Mouse (Mus musculus) lung, embryonic 15.5 days (tissue): Measurements from ENCODE around the gene Lgr6. TPM values are rescaled to one million over a fixed set of nuclear protein-coding genes. Genes with fewer than 3 reads are reported as not detected.

Experiments used
- ATAC-seq: fragments of 200-750 bp; cut with Nextera tagmentation; 2 replicates; pipeline ENCODE4 v1.8.0; 2017; ENCODE audit warnings: moderate number of reproducible peaks, borderline replicate concordance; ENCODE audit not compliant: low FRiP score, low TSS enrichment; ENCODE audit errors: extremely low read depth
- H3K27ac ChIP-seq: fragments of 300-500 bp; sonication (generic); 2 replicates; pipeline ENCODE4 v1.5.1; 2015; ENCODE audit warnings: moderate library complexity, mild to moderate bottlenecking, inconsistent platforms
- H3K27me3 ChIP-seq: fragments of 300-500 bp; sonication (generic); 2 replicates; pipeline ENCODE4 v1.6.1; 2015; ENCODE audit warnings: inconsistent platforms
- H3K36me3 ChIP-seq: fragments of 300-500 bp; sonication (generic); 2 replicates; pipeline ENCODE4 v1.6.1; 2015; ENCODE audit warnings: inconsistent platforms
- H3K4me1 ChIP-seq: fragments of 300-500 bp; sonication (generic); 2 replicates; pipeline ENCODE4 v1.6.1; 2015; ENCODE audit warnings: inconsistent platforms
- H3K4me2 ChIP-seq: fragments of 300-500 bp; sonication (generic); 2 replicates; pipeline ENCODE4 v1.6.1; 2015; ENCODE audit warnings: inconsistent platforms, mild to moderate bottlenecking, moderate library complexity
- H3K4me3 ChIP-seq: fragments of 300-500 bp; sonication (generic); 2 replicates; pipeline ENCODE4 v1.5.1; 2015; ENCODE audit warnings: mild to moderate bottlenecking, inconsistent platforms
- H3K9ac ChIP-seq: fragments of 300-500 bp; sonication (generic); 2 replicates; pipeline ENCODE4 v1.6.1; 2015; ENCODE audit warnings: inconsistent platforms
- H3K9me3 ChIP-seq: fragments of 300-500 bp; sonication (generic); 2 replicates; pipeline ENCODE4 v1.6.1; 2016; ENCODE audit warnings: inconsistent platforms
- WGBS: fragments of 180-500 bp; shearing (Covaris S2); methylation state at CpG from one replicate; pipeline ENCODE4 v1.1.7; 2015; 5-methylcytosine and 5-hydroxymethylcytosine counted together
- polyA plus RNA-seq: library from polyadenylated mRNA; unstranded; fragments of >200 nt; fragmentation: Nextera tagmentation; extraction: Ambion mirVana; gene quantifications from 2 replicates; pipeline ENCODE4 v1.2.1, GENCODE M21; 2015

Gene Lgr6
- polyA plus RNA-seq, 1 experiment from 2014 or later: 11.6 TPM

GRCm38 (mm10) chr1:135095189-135095588, 9.9 kb downstream of the Lgr6 start:
- H3K27ac ChIP-seq: no peak overlapping the region
- H3K4me1 ChIP-seq: peaks cover 13% of the 10 kb centered on the region
- H3K9me3 ChIP-seq: no peaks in the 10 kb centered on the region
- H3K36me3 ChIP-seq: no peaks in the 10 kb centered on the region
- no peak for ATAC-seq
- H3K4me2 ChIP-seq: no peak overlapping the region
- H3K9ac ChIP-seq: no peak overlapping the region
- H3K27me3 ChIP-seq: 0 out of 2 replicates have a peak, but pooled peaks cover 5% of the 10 kb centered on the region
- H3K4me3 ChIP-seq: no peak overlapping the region
- WGBS: 27% methylated on average over 7 of the region's 7 CpGs

DNA sequence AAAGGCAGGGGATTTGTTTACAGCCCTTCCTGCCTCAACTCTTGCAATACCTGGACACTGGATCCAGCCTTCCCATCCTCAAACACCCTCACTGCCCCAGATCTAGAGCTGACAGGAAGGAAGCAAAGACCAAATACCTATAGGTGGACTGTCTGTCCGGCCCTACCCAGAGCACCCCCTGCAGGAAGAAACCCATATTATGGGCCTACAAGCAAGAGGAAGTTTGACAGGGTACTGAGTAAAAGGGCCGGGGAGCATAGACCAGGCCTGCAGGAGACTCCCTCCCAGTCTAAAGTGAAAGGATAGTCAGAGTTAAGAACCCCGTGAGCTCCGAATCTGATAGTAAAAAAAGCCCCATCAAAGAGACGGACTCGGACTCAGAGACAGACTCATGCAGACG, 10.4 kb downstream of the Lgr6 start:
- Histone ChIP-seq H3K27me3 (0 out of 2 replicates have a peak, but pooled peaks cover 4% of the 10 kb centered on the region), H3K9me3 (no peaks in the 10 kb centered on the region), H3K4me2 (no peak overlapping the region), H3K4me3 (no peak overlapping the region), H3K27ac (no peak overlapping the region), H3K9ac (no peak overlapping the region), H3K4me1 (peaks cover 12% of the 10 kb centered on the region), H3K36me3 (no peaks in the 10 kb centered on the region)
- 53% methylated on average over 7 of the region's 7 CpGs for WGBS
- ATAC-seq: no peak

DNA sequence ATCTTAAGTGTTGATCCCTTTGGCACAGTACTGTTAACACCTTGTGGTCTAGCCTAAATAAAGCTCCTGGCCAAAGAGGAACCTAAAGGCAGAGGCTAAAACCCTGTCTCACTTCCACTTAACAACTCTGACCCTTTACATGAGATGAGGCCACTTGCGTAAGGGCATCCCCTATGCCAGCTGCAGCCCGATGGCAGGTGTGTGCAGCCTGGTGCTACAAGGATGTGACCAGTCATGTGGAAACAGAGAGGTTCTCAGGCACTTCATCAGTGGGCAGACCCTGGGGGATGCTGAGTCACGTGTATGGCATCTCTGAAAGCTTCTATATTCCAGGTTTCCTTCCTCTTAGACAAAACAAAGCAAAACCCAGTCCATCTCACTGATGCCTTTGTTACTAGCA, 14.2 kb downstream of the Lgr6 start:
- Histone ChIP-seq H3K9ac (no peak overlapping the region), H3K4me3 (no peak overlapping the region), H3K27me3 (peaks cover 25% of the 10 kb centered on the region), H3K27ac (no peak overlapping the region), H3K4me2 (no peak overlapping the region), H3K9me3 (no peaks in the 10 kb centered on the region), H3K4me1 (0 out of 2 replicates have a peak, but pooled peaks cover 3% of the 10 kb centered on the region), H3K36me3 (no peaks in the 10 kb centered on the region)
- 65% methylated on average over 3 of the region's 3 CpGs for WGBS
- no peak for ATAC-seq

- Histone ChIP-seq H3K4me3 (no peak overlapping the region), H3K27me3 (peaks cover 37% of the 10 kb centered on the region), H3K36me3 (no peaks in the 10 kb centered on the region), H3K9me3 (no peaks in the 10 kb centered on the region), H3K4me2 (no peak overlapping the region), H3K9ac (no peak overlapping the region), H3K4me1 (no peaks in the 10 kb centered on the region), H3K27ac (no peak overlapping the region)
- 78% methylated on average over 10 of the region's 10 CpGs for WGBS
- no peak for ATAC-seq
Measured at GRCm38 (mm10) chr1:135089626-135090025, 15.4 kb downstream of the Lgr6 start.

- Histone ChIP-seq H3K4me2 (no peak overlapping the region), H3K4me3 (no peak overlapping the region), H3K27ac (no peak overlapping the region), H3K4me1 (no peaks in the 10 kb centered on the region), H3K36me3 (no peaks in the 10 kb centered on the region), H3K9me3 (no peaks in the 10 kb centered on the region), H3K27me3 (peaks cover 42% of the 10 kb centered on the region), H3K9ac (no peak overlapping the region)
- WGBS: 60% methylated on average over 1 of the region's 1 CpGs
- ATAC-seq: no peak
Measured at GRCm38 (mm10) chr1:135087414-135087813, 17.7 kb downstream of the Lgr6 start.

DNA sequence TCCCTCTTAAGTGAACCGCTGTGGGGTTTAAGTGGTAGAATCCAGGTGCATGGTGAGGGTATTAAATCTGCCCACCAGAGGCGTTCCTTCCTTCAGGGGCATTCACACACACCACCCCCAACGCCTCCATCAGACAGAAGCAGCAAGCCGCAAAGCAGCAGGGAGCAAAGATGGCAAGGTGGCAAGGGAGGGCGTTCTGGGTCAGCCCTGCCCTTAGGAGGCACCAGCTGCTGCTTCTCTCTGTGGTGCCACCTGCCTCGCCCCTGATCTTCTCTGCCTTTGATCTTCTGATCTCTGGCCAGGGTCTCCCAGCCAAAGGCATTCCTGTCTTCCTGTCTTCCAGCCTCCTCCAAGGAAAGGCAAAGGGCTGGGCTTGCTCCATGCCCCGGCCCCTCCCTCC, 19.1 kb downstream of the Lgr6 start:
- no peak overlapping the region for H3K4me2 ChIP-seq
- no peaks in the 10 kb centered on the region for H3K9me3 ChIP-seq
- 35% methylated on average over 7 of the region's 7 CpGs for WGBS
- no peak overlapping the region for H3K27ac ChIP-seq
- H3K27me3 ChIP-seq: peaks cover 42% of the 10 kb centered on the region
- no peaks in the 10 kb centered on the region for H3K36me3 ChIP-seq
- no peak overlapping the region for H3K9ac ChIP-seq
- no peaks in the 10 kb centered on the region for H3K4me1 ChIP-seq
- ATAC-seq: peak; percentile 35; the same call in 1 of the 2 replicates
- no peak overlapping the region for H3K4me3 ChIP-seq

GRCm38 (mm10) chr1:135085296-135085871, 19.7 kb downstream of the Lgr6 start:
- no peak overlapping the region for H3K9ac ChIP-seq
- WGBS: 12% methylated on average over 28 of the region's 28 CpGs
- H3K36me3 ChIP-seq: no peaks in the 10 kb centered on the region
- peaks cover 39% of the 10 kb centered on the region for H3K27me3 ChIP-seq
- ATAC-seq: no peak
- no peaks in the 10 kb centered on the region for H3K4me1 ChIP-seq
- no peak overlapping the region for H3K4me3 ChIP-seq
- H3K4me2 ChIP-seq: peak overlapping the region; percentile 12; the same call in 1 of the 2 replicates
- H3K27ac ChIP-seq: no peak overlapping the region
- no peaks in the 10 kb centered on the region for H3K9me3 ChIP-seq

GRCm38 (mm10) chr1:135083465-135083864, 21.6 kb downstream of the Lgr6 start:
- Histone ChIP-seq H3K9ac (no peak overlapping the region), H3K9me3 (no peaks in the 10 kb centered on the region), H3K36me3 (no peaks in the 10 kb centered on the region), H3K4me2 (no peak overlapping the region), H3K4me3 (no peak overlapping the region), H3K4me1 (0 out of 2 replicates have a peak, but pooled peaks cover 3% of the 10 kb centered on the region), H3K27me3 (peaks cover 36% of the 10 kb centered on the region), H3K27ac (no peak overlapping the region)
- peak; percentile 25; the same call in 1 of the 2 replicates for ATAC-seq
- WGBS: 53% methylated on average over 9 of the region's 9 CpGs

GRCm38 (mm10) chr1:135082267-135082666, 22.8 kb downstream of the Lgr6 start:
- H3K4me2 ChIP-seq: no peak overlapping the region
- no peak overlapping the region for H3K27ac ChIP-seq
- no peak overlapping the region for H3K4me3 ChIP-seq
- ATAC-seq: no peak
- peaks cover 31% of the 10 kb centered on the region for H3K27me3 ChIP-seq
- no peaks in the 10 kb centered on the region for H3K9me3 ChIP-seq
- 67% methylated on average over 3 of the region's 3 CpGs for WGBS
- H3K4me1 ChIP-seq: peaks cover 7% of the 10 kb centered on the region
- H3K9ac ChIP-seq: no peak overlapping the region
- no peaks in the 10 kb centered on the region for H3K36me3 ChIP-seq

DNA sequence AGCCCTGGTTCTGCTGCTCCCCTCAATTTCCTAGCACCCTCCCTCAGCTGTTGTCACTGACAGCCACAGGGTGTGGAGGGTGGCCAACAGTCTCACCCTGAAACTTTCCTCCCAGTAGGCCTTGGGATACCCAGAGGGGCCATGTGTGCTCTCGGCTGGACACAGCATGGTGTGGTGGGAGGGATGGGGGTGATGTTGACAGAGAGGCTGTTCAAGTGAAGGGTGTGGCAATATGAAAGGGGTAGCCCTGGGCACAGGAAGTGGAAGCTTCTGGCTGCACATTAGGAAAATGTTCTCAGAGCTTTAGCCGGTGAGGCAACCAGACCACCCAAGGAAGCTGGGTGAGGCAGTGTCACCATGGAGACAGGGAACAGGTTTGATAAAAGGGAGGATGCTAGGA, 26.1 kb downstream of the Lgr6 start:
- 0 out of 2 replicates have a peak, but pooled peaks cover 3% of the 10 kb centered on the region for H3K9me3 ChIP-seq
- no peak overlapping the region for H3K4me3 ChIP-seq
- no peaks in the 10 kb centered on the region for H3K36me3 ChIP-seq
- H3K27ac ChIP-seq: no peak overlapping the region
- peaks cover 20% of the 10 kb centered on the region for H3K4me1 ChIP-seq
- H3K27me3 ChIP-seq: no peaks in the 10 kb centered on the region; the same call in 1 of the 2 replicates
- 0 out of 2 replicates have a peak, but pooled peaks have one; percentile 6 for ATAC-seq
- WGBS: 14% methylated on average over 2 of the region's 2 CpGs
- H3K9ac ChIP-seq: no peak overlapping the region
- H3K4me2 ChIP-seq: no peak overlapping the region

GRCm38 (mm10) chr1:135076470-135076869, 28.6 kb downstream of the Lgr6 start:
- Histone ChIP-seq H3K9me3 (0 out of 2 replicates have a peak, but pooled peaks cover 4% of the 10 kb centered on the region), H3K27me3 (no peaks in the 10 kb centered on the region; the same call in 1 of the 2 replicates), H3K4me1 (peaks cover 27% of the 10 kb centered on the region), H3K36me3 (no peaks in the 10 kb centered on the region), H3K4me2 (no peak overlapping the region), H3K27ac (peak overlapping the region; percentile 81), H3K9ac (no peak overlapping the region), H3K4me3 (no peak overlapping the region)
- ATAC-seq: peak; percentile 21; the same call in 1 of the 2 replicates
- 26% methylated on average over 5 of the region's 5 CpGs for whole genome bisulfite sequencing

DNA sequence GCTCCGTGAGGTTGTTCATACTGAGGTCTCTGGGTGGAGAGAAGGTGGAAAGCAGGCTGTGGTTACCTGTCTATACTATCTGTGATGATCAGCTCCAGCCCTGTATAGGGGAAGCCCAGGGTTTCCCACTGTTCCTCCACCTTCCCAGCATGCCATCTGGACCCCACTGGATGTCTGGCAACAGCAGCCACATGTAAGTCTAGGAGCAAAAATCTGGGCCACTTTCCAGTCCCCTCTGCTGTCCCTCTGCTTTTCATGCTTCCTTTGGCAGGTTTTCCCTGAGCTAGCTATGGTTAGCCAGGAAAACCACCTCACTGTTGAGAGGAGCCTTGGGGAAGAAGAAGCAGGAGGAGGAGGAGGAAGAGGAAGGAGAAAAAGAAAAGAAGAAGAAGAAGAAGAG, 29.8 kb downstream of the Lgr6 start:
- H3K27ac ChIP-seq: peak overlapping the region; percentile 19; the same call in 1 of the 2 replicates
- no peaks in the 10 kb centered on the region for H3K36me3 ChIP-seq
- H3K9me3 ChIP-seq: 0 out of 2 replicates have a peak, but pooled peaks cover 4% of the 10 kb centered on the region
- no peak overlapping the region for H3K4me2 ChIP-seq
- H3K4me3 ChIP-seq: no peak overlapping the region
- no peaks in the 10 kb centered on the region for H3K27me3 ChIP-seq
- no peak for ATAC-seq
- H3K9ac ChIP-seq: no peak overlapping the region
- peaks cover 27% of the 10 kb centered on the region for H3K4me1 ChIP-seq
- WGBS: 80% methylated on average over 1 of the region's 1 CpGs
